Mouse (Mus musculus) spleen, adult 18-20 months (tissue): ENCODE measurements at regions not wholly inside any gene's neighbourhood (a gene's known extent, or its start where the extent isn't known, plus 50 kb on each side); places are given as distances from the start of the nearest gene placed in this dataset.

Experiments
- DNase-seq, 2 experiments: peaks; one replicate each; pipeline ENCODE4 v3.0.0; 2022; ENCODE audit warnings: mixed read lengths in 2 of 2

DNA sequence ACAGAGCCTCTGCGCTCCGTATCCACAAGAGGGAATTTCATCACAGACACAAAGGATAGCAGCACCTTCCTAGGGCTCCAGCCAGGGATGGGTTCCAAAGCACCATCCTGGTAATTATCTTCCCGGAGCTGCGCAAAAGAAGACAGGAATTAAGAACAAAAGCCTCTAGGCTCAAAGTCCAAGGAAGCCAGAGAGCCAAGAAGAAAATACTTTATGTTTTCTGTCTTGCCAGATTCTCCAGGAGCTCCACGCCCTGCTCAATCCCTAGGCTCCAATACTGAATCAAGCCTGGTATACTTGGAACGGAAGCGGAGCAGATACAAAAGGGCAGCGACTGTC, 54.4 kb downstream of the Irf2bpl start:
- DNase-seq, result no peak

DNA sequence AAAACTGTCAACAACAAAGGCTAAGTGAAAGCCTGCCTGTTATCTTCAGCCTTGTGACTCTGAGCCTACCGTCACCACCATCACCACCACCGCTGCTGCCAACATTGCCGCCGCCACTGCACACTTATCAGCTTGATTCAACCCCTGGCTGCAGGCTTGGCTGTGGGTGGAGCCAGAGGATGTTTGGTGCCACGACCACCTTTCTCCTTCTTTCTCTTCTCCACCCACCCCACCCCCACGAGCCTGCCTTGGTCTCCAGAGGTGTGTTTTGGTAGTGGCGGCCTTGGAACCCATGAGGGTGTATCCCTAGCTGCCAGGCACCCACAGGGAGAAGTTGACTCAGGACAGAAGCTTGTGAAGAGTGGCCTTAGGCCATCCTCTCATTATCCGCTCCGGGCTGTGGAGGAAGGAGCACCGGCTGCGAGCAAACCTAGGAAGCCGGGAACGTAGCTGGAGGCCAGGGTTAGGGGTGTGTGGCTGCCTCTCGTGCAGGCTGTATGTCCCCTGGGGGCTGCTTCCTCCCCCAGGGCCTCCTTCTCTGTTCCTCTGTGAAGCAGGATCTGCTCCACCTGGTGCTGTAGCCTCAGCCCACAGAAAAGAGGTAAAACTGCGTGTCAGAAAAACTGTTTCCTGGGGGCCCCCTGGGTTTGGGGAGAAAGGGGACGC, 54.9 kb downstream of the Irf2bpl start:
- no peak for DNase-seq

DNA sequence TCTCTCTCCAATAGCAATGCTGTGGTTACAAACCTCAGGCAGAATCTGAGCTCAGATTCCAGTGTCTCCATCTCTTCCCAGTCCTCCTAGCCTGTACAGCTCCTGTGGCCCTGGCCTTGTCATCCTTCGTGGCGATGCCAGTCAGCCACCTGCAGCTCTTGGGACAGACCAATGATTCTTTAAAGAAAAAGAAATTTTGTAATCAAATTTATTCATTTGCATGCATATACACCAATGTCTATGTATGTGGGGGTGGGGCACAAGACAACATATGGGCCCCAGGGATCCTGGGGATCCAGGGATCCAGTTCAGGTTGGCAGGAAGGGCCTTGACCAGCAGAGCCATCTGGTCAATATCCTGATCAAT, 57.4 kb downstream of the Irf2bpl start:
- DNase-seq, result no peak

DNA sequence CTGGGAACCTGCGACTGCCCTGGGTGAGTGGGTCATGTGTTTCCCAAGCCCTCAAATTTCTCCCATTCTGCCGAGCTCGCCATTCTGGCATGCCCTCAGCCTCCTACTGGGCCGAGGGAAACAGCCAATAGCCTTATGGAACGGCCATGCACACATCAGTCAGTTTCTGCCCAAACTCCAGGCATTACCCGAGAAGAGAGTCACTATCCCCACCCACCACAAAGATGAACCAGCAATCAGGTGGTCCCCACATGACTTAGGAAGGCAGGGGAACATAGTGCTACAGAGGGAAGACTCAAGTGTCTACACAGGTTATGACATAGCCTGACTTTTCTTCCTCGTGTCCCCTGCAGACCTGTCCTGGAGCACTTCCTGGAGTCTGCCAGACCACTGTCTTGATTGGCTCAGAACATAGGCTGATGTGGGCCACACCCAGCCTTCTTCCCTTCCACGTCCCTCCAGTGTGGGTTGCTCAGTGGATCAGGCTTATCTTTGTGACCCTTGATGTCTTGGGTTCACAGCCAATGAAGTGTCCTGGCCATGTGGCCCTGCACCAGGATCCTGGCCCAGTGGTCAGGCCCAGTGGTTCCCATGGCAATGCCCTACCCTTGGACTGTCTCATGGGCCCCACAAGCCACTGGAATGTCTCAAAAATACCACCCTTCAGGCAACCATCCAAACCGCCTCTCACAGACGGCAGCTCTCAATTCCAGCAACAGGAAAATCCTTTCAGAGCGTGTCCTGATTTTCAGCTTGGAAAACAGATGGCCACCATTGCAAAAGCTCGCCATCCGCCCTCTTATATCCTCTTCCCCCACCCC, 58.0 kb downstream of the Irf2bpl start:
- no peak for DNase-seq

DNA sequence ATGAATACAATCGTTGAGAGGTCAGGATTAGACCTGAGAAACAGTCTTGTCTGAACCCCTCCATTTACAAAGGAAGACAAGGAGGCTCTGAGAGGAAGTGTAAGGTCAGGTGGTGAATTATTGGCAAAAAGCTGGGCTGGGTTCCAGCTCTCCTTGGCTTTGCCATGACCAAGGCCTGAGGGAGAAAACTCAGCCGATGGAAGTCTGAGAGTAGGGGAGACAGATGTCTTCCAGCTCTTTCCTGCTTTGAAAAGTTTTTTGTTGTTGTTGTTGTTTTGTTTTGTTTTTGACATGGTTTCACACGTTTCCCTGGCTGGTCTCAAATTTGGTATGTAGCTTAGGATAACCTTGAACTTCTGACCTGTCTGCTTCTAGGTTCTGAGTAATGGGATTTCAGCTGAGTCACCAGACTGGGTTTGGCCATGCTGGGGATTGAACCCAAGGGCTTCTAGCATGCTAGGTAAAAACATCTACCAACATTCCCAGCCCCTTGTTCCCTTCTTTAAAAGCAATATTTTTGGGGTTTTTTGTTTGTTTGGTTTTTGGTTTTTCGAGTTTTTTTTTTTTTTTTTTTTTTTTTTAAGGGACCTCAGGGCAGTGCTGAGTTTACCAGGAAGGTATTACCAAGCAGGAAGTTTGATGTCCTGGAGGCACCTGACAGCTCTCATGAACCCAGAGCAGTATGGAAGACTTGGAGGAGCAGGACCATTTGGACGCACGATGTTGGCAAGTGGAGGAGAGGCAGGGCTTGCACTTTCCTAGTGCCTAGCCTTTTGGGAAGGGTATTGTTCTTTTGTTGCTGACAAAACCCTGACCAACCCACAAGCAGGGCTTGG, 58.8 kb downstream of the Irf2bpl start:
- no peak for DNase-seq

DNA sequence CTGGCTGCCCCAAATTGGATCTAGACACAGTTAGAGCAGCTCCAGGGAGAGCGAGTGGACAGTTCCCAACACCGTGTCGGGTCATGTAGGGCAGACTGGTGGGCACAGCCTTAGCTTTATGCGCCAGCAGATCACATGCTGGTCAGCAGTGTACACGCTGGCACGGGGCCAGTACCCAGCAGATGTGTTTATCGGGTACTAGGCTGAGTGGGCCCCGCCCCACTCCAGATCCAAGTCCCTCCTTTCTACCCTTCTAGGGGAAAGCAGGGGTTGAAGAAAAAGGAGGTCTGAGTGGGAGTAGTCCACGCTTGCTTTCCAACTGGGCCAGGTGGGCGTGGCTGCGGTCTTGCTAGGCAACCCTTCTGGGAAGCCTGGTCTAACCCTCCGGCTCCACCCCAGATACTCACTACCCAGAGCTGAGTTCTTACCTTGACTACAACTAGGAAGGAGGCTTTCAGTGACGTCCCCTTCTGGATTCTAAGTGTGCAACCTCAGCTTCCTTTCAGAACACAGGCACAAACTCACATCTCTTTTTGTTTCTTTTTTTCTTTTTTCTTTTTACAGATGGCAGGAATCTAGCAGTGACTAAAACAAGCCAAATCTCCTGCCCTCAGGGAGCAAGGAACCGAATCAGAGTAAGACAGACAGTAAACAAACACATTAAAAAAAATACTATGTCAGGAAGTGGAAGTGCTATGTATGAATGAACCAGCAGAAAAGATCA, 59.6 kb downstream of the Irf2bpl start:
- DNase-seq, result peak; percentile 54 to 60

DNA sequence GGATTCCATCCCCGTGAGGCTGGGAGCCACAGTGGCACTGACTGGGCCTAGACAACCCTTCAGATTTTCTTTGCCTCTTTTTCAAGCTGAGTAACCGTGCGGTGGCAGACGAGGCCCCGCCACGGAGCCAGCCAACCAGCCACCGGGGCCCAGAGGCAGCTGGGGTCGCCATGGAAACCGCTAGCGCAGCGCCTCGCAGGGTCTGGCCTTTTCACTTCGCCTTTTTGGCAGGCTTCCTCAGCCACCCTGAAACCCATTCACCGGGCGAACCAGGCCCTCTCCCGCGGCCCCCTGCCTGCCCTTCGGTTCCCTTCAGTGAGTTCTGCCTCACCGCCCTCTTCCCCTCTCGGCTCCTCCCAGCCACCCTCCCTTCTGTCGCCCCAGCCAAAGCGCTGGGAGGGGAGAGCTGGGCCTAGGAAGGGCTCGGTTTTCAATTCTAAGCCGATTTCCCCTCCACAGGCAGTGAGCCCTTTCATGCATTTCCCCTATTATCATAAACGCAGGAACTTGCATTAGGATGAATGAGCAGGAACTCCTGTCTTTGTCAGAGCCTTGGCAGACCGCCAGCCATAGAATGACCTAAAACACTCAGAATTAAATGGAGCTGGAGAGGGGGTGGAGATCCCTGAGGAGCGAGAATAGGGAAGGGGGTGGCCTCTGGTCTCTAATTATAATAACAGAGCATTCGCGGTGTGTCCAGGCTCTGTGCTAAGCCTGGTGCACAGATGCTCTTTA, 60.6 kb downstream of the Irf2bpl start:
- DNase-seq, result peak; percentile 84 to 90

DNA sequence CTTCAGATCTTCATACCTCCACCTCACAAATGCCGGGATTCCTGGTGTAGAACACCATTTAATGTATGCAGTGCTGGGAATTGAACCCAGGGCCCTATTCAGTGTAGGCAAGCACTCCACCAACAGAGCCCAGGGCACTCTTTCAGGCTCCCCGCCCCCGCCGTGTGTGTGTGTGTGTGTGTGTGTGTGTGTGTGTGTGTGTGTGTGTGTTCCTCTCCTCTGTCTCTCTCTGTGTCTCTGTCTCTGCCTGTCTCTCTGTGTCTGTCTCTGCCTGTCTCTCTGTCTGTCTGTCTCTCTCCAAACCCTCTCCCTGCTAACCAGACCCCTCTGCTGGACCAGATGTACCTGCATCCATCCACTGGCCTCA, 61.1 kb downstream of the Irf2bpl start:
- no peak for DNase-seq

DNA sequence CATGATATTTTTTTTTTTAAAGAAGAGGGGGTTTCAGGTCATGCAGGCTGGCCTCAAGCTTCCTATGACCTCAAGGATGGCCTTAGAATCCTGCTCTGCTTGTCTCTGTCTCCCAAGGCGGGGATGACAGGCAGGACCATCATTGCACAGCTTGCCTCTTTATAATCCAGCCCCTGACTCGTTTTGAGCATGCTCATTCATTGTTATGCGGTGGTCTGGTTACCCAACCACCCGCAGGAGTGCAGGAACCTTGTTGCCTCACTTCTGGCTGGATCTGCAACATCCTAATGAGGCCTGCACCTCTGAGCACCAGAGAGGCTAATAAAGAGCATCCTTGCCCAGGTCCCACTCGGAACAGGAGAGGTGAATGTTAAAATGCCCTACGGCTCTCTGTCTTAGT, 63.4 kb downstream of the Irf2bpl start:
- DNase-seq, result no peak

DNA sequence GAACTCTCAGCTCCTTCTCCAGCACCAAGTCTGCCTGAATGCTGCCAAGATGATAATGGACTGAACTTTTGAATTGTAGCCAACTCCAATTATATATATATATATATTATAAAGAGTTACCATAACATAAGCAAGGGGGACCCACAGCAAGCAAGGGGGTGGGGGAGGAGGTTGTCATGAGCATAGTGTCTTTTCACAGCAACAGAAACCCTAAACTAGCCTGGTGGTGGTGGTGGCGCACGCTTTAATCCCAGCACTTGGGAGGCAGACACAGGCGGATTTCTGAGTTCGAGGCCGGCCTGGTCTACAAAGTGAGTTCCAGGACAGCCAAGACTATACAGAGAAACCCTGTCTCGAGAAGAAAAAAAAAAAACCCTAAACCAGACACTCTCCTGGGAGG, 65.0 kb downstream of the Irf2bpl start:
- DNase-seq, result no peak

DNA sequence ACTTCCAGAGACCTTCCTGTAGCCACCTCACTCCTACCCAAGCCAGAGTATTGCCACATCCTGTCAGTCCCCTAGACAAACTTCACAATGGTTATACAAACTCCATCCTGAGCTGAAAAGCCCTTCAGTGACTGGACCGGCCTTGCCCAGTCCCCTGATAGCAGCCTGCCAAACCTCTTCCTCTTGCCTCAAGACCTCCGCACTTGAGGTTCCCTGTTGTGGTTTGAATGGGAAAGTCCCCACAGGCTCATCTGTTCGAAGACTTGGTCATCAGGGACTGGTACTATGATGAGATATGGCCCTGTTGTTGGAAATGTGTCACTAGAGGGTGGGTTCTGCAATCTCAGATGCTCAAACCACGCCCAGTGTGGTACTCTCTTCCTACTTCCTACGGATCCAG, 65.4 kb downstream of the Irf2bpl start:
- no peak for DNase-seq

DNA sequence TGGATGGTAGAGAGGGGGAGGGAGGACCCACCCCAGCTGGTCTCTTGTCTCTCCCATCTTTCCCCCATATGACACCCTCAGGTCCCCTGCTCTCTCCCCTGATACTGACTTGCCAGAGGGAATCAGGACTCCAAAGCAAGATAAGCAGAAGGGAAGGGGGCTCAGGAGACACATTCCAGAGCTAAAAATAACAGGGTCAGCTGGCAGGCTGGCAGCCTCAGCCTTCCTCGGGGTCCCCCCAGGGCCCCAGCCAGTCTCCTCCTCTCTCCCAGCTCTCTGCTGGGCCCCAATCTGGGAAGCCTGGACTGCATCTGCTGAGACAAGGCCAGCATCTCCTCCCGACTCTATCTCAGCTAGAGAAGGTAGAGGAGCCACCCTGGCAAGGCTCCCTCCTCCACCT, 66.4 kb downstream of the Irf2bpl start:
- no peak for DNase-seq

DNA sequence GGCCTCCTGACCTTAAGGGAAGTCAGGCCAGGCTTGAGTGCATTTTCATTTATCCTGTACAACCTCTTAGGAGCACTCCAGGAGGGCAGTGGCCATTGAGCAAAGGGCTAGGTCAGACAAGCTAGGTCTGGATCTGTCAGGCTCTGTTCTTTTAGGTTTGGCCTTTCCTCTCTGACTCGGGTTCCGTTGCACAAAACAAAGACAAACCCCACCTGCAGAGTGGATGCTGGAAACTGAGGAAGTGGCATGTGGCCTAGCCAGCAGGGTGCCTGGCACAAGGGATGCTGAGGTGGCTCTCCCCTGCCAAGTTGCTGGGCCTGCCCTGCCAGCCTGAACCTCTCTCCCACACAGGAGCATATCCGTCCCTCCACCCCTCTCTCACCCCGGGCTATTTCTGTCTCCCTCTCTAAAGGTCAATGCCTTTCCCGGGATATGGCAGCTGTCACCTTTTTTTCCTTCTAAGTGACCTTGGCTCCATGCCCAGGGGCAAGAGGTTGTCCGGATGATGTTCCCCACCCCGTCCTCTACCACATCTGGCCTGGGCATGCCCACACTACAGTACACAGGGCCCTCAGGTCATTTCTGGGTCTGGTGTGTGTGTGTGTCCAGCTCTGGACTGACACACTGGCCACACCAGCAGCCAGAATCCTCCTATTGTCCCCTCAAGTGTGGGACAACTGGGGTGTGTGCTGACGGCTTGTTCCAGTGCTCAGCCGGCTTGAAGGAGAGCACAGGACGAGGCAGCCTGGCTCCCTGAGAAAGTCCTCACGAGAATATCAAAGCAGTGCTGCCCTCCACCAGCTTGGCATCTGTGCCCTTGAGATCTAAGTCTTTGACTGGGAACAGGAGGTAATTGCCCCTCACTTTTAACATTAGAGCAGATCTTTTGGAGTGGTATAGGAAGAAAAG, 67.6 kb downstream of the Irf2bpl start:
- no peak for DNase-seq

DNA sequence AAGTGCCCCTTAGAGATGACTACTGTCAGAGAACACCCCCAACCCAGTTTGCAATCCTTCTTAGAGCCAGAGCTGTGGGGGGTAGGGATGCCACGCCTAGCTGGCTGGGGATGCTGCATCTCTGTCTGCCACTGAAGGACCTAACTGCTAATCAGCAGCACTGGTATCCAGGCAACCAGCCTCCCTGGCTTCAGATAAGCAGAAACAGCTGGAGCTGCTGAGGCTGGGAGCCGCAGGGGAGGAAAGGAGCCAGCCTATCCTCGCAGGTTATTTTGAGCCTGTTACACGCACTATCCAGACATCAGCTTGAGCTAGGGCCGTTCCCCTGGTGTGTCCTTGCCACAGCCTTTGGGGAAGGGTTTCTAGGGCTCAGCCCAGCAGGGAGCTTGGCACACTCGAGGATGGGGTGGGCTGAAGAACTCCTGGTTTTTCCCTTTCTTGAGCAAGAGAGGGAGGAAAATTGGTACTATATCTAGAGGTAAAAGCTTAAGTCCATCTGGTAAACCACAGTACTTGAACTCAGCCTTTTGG, 68.4 kb downstream of the Irf2bpl start:
- no peak for DNase-seq

DNA sequence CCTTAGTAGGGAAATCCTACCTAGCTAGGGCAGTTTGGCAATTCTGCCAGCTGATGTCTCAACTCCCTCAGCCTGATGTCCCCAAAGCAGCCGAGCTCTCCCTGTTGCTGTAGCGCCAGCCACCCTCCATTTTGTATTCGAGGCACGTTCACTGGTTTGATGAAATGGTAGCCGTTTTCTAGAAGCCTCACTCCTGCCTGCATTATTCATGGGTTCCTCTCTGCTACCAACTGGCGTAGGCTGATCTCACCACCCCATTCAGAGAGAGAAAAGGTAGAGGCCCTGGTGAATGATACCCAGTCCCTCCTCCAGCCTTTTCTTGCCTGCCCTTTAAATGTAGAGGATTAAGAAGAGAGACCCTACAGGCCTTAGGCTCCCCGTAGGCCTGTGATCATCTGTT, 69.9 kb downstream of the Irf2bpl start:
- no peak for DNase-seq
